8 mouse cellular contexts compared by ENCODE assay signal in the genomic region with DNA sequence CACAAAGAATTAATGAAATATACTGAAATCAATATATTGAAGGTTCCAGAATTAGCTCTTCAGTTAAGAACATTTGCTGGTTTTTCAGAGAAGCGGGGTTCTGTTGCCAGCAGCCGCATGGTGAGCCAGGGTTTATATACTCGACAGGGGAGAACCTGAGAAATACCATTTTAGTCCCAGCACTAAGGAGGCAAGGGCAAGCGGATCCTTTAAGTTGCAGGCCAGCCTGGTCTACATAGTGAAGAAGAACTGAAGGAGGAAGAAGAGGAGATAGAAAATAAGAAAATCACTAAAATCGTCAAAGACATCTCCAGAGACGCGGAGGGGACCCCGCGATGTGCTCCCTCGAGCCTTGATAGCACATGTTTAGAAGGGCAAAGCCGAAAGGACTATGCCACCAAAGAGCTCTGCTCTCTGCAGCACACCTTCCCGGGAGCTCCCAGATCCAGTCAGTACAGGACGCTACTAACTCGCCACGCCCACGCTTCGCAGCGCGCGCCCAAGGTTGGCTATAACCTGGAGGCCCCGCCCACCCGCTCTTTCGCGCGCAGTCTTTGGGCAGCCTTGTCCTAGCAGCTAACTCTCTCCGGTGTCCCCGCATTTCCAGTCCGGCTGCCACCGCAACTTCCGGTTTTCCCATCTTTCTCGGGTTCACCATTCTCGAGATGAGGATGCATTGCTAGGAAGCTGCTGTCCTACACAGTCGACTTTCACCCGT. TPM values are rescaled to one million over a fixed set of nuclear protein-coding genes. Genes with fewer than 3 reads are reported as not detected.
DNase-seq lines count a peak whose midpoint lies in the region; ATAC-seq lines count a peak whose summit lies in the region.

No protein-coding gene starts in this region.

- no peaks in the 10 kb centered on the region for H3K27me3 ChIP-seq in hindbrain, embryonic 15.5 days

- H3K4me2 ChIP-seq in hindbrain, embryonic 15.5 days, result peak overlapping the region; percentile 86

- peak; percentile 79 for DNase-seq in T-cell, adult 2 months (ENCODE audit: low spot score)
- peak; percentile 99 to 100 for DNase-seq in cerebellum, postnatal 36 days
- peak; percentile 94 to 98 for DNase-seq in frontal cortex, postnatal 36 days (ENCODE audit: low spot score in 2 of 2)
- DNase-seq in left cerebral cortex, adult 11 months (ENCODE audit: low spot score), result peak; percentile 96
- peak; percentile 96 to 97 for DNase-seq in lung, postnatal 4 days
- peak; percentile 96 for DNase-seq in retina, postnatal 7 days (ENCODE audit: low read depth, low spot score)
- DNase-seq in urinary bladder, adult 2 months (ENCODE audit: low spot score), result peak; percentile 72

- no peaks in the 10 kb centered on the region for H3K36me3 ChIP-seq in hindbrain, embryonic 15.5 days

- H3K9me3 ChIP-seq in hindbrain, embryonic 15.5 days, result no peaks in the 10 kb centered on the region

- peaks cover 12% of the 10 kb centered on the region for H3K4me1 ChIP-seq in hindbrain, embryonic 15.5 days (replicated peaks)

- WGBS in hindbrain, embryonic 15.5 days, result 7% methylated on average over 34 of the region's 34 CpGs

- H3K4me3 ChIP-seq in hindbrain, embryonic 15.5 days, result peak overlapping the region; percentile 51

- peak overlapping the region; percentile 85 for H3K27ac ChIP-seq in hindbrain, embryonic 15.5 days (replicated peaks)

- peak; percentile 99 for ATAC-seq in hindbrain, embryonic 15.5 days (ENCODE audit: low FRiP score, low read depth)

- peak overlapping the region; percentile 57 for H3K9ac ChIP-seq in hindbrain, embryonic 15.5 days

RNA-seq across cellular contexts. Expression of gene Zfp13, which starts 6.9 kb away (rescaled TPM):
- 24.3 and 29.3 TPM in 2 replicates for polyA plus RNA-seq in hindbrain, embryonic 15.5 days (2015; fragmentation: Nextera tagmentation; extraction: Ambion mirVana)
- 9.2 and 11.9 TPM in 2 replicates for polyA plus RNA-seq in urinary bladder, adult 2 months (2012; rRNA removed)

RNA-seq across cellular contexts. Expression of gene Zscan10, which starts 8.3 kb away (rescaled TPM):
- polyA plus RNA-seq in hindbrain, embryonic 15.5 days (2015; fragmentation: Nextera tagmentation; extraction: Ambion mirVana), result 0.05 and 0.25 TPM in 2 replicates
- 0.04 TPM in 2 replicates for polyA plus RNA-seq in urinary bladder, adult 2 months (2012; rRNA removed)

RNA-seq across cellular contexts. Expression of gene Zfp213, which starts 28.3 kb away (rescaled TPM):
- polyA plus RNA-seq in hindbrain, embryonic 15.5 days (2015; fragmentation: Nextera tagmentation; extraction: Ambion mirVana), result 17.3 and 19.8 TPM in 2 replicates
- 7.6 and 7.8 TPM in 2 replicates for polyA plus RNA-seq in urinary bladder, adult 2 months (2012; rRNA removed)

RNA-seq across cellular contexts. Expression of gene Mmp25, which starts 52.7 kb away (rescaled TPM):
- 1.7 TPM in 2 replicates for polyA plus RNA-seq in hindbrain, embryonic 15.5 days (2015; fragmentation: Nextera tagmentation; extraction: Ambion mirVana)
- polyA plus RNA-seq in urinary bladder, adult 2 months (2012; rRNA removed), result 0.22 and 0.29 TPM in 2 replicates

Comparison
In these comparisons a context has a peak if more than half of its experiments do, and no peak if none do; other contexts are left out.
1. Peak in every context shown above with its lines: DNase-seq, ATAC-seq, H3K4me3 ChIP-seq and H3K27ac ChIP-seq.